Mouse (Mus musculus): ENCODE measurements at regions not wholly inside any gene's neighbourhood (a gene's known extent, or its start where the extent isn't known, plus 50 kb on each side); places are given as distances from the start of the nearest gene placed in this dataset.
"Not testable (repeated sequence)": the region's sequence is repeated elsewhere in the genome, so short reads cannot be mapped to it uniquely, and the experiment has no call there.

DNA sequence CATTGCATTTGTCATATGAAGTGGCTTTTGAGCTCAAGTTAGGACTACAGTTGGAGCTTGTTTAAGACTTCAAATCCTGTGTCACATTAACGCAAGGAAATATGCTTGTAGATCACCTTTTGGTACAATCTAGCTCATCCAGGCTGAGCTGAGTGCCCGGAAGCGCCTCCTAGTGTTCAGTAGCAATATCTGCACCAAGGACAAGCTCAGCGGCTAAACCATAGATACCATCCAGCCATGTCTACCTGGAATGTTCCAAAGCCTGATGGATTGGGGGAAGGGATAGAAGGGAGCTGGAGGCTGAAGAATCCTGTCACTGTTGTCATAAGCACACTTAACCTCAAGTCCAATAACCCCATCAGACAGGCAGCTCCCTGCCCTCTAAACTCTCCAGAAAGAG lies 128.4 kb downstream of the Srek1 start:
- H3K27ac ChIP-seq = no peak overlapping the region
- WGBS = 37% methylated on average over 4 of the region's 4 CpGs
- no peaks in the 10 kb centered on the region for H3K27me3 ChIP-seq
- no peak overlapping the region for H3K4me3 ChIP-seq (replicated peaks)
- H3K9ac ChIP-seq = no peak overlapping the region
- ATAC-seq (ENCODE audit: low FRiP score) = no peak
- H3K36me3 ChIP-seq (replicated peaks) = no peaks in the 10 kb centered on the region
- H3K9me3 ChIP-seq = no peaks in the 10 kb centered on the region
- H3K4me2 ChIP-seq = no peak overlapping the region
- peaks cover 11% of the 10 kb centered on the region; the same call in 1 of the 2 replicates for H3K4me1 ChIP-seq

DNA sequence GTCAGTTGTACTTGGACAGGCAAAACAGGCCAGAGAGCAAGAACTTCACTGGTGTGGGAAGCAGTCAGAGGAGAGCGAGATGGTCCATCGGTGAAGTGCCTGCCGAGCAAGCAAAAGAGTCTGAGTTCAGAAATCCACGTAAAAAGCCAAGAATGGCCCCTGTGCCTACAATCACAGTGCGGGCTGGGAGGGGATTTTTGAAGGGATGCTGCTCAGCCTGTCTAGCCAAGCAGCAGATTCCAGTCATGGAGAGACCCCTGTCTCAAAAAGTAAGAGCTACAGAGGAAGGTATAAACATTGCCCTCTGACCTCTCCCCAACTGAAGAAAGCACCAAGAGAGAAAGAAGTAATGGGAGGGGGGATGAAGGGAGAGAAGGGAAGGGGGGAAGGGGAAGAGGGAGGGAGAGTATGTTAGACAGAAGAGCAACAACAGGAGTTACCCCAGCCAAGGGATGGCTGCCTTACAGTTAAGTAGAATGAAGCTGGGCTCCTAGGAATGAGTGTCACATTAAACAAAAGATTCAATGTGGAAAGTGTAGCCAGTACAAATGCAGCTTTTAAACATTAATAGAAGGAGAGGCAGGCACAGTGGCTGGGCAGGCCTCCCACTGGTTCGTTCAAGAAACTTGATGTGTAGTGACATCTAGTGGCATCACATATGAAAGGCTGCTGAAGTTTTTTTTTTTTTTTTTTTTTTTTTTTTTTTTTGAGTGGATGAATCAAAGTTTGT lies 130.2 kb downstream of the Srek1 start:
- Histone ChIP-seq H3K36me3 (replicated peaks) (no peaks in the 10 kb centered on the region), H3K27ac (no peak overlapping the region), H3K4me2 (no peak overlapping the region), H3K9ac (no peak overlapping the region), H3K27me3 (no peaks in the 10 kb centered on the region), H3K4me1 (peaks cover 11% of the 10 kb centered on the region; the same call in 1 of the 2 replicates), H3K9me3 (no peaks in the 10 kb centered on the region), H3K4me3 (replicated peaks) (no peak overlapping the region)
- peak; percentile 71 for ATAC-seq (ENCODE audit: low FRiP score)
- WGBS = 38% methylated on average over 6 of the region's 6 CpGs

DNA sequence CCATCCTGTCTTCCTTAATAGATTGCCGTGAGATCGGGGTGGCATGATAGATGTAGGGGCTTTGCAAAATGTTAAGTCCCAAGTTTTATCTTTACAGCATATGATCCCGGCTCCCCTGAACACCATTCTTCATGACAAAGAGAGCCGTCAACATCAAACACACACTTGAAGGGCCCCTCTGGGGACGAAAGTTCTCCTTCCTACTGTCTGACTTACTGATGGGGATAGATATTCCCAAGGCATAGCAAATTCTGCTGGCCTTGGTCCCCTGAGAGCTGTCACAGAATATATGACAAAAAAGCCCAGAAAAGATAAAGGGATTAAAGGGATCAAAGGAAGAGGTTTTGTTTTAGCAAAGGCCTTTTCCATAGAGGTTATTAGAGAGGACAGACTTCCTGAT lies 130.9 kb downstream of the Srek1 start:
- 39% methylated on average over 5 of the region's 5 CpGs for WGBS
- Histone ChIP-seq H3K4me1 (peaks cover 11% of the 10 kb centered on the region; the same call in 1 of the 2 replicates), H3K4me2 (no peak overlapping the region), H3K27me3 (no peaks in the 10 kb centered on the region), H3K36me3 (replicated peaks) (no peaks in the 10 kb centered on the region), H3K27ac (no peak overlapping the region), H3K9me3 (no peaks in the 10 kb centered on the region), H3K4me3 (replicated peaks) (no peak overlapping the region), H3K9ac (no peak overlapping the region)
- no peak for ATAC-seq (ENCODE audit: low FRiP score)

DNA sequence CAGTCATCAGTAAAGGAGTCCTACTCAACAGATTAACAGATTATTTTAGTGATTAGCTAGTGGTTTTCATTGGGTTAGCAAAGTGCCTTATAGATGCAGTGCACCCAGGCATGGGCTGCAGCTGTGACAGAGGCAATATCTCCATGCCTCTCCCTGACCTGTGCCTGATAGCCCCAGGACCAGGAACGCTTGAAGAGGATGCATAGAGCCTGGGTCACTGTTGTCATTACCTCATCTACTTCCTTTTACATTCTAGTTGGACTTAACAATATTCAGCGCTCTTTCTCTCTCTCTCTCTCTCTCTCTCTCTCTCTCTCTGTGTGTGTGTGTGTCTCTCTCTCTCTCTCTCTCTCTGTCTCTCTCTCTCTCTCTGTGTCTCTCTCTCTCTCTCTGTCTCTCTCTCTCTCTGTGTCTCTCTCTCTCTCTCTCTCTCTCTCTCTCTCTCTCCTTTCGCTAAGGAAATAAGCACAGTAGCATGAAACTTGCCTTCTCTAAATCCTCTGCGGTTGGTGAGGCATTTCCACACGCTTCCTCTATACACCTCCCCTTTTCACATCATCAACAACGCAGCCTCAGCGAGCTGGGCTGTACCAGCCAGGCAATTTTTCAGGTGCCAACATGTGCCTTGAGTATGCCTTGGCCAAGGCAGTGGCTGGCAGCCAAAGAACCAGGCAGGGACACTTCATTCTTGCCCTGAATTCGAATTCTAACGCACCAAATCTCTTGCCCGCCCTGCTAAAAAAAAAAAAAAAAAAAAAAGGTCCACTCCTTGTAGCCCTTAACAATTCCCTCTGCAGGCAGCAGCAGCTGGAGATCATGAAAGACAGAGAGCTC lies 131.6 kb downstream of the Srek1 start:
- WGBS = 82% methylated on average over 10 of the region's 10 CpGs

DNA sequence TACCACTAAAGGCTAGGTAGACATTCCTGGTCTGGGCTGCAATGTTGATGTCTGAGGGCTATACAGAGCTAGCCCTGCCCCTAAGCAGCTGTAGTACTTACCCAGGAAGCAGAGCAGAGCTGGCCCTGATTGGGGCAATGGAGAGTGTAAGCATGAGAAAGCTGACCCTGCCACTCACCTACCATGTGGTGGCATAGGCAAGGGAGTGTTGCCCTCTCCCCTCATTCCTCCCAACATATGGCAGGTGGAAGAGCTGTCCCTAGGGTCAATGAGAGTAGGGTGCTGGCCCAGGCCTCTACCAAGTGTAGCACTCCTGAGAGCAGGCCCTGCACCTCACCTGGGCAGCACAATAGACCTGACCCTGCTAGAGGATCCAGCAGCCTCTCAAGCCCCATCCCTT lies 136.4 kb downstream of the Srek1 start:
- Histone ChIP-seq H3K4me2 (no peak overlapping the region), H3K9me3 (no peaks in the 10 kb centered on the region), H3K36me3 (replicated peaks) (no peaks in the 10 kb centered on the region), H3K27me3 (no peaks in the 10 kb centered on the region), H3K9ac (no peak overlapping the region), H3K27ac (no peak overlapping the region), H3K4me1 (no peaks in the 10 kb centered on the region), H3K4me3 (replicated peaks) (no peak overlapping the region)
- ATAC-seq (ENCODE audit: low FRiP score) = no peak

More for the DNA sequence above, 131.6 kb downstream of the Srek1 start:
- Histone ChIP-seq H3K27ac (no peak overlapping the region), H3K4me3 (replicated peaks) (no peak overlapping the region), H3K9me3 (no peaks in the 10 kb centered on the region), H3K27me3 (no peaks in the 10 kb centered on the region), H3K4me1 (peaks cover 11% of the 10 kb centered on the region; the same call in 1 of the 2 replicates), H3K9ac (no peak overlapping the region), H3K4me2 (no peak overlapping the region), H3K36me3 (replicated peaks) (no peaks in the 10 kb centered on the region)
- ATAC-seq (ENCODE audit: low FRiP score) = no peak

DNA sequence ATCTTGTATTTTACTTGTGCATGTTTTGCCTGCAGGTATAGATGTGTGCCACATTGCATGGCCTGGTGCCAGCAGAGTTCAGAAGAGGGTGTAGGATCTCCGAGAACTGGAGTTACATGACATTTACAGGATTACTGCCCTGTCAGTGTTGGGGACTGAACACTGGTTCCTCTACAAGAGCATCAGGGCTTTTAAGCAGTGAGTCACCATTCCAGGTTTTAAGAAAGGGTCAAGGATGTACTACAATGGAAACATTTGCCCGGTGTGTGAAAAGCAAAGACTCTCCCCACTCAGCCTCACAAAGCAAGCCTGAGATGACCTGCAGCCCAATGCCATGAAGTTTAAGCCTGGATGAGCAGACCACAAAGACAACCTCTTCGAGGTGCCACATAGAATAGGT lies 137.0 kb downstream of the Srek1 start:
- WGBS = 85% methylated on average over 3 of the region's 3 CpGs
- Histone ChIP-seq H3K4me3 (replicated peaks) (no peak overlapping the region), H3K27ac (no peak overlapping the region), H3K9ac (no peak overlapping the region), H3K36me3 (replicated peaks) (no peaks in the 10 kb centered on the region), H3K9me3 (no peaks in the 10 kb centered on the region), H3K27me3 (no peaks in the 10 kb centered on the region), H3K4me1 (no peaks in the 10 kb centered on the region), H3K4me2 (no peak overlapping the region)
- ATAC-seq (ENCODE audit: low FRiP score) = no peak

DNA sequence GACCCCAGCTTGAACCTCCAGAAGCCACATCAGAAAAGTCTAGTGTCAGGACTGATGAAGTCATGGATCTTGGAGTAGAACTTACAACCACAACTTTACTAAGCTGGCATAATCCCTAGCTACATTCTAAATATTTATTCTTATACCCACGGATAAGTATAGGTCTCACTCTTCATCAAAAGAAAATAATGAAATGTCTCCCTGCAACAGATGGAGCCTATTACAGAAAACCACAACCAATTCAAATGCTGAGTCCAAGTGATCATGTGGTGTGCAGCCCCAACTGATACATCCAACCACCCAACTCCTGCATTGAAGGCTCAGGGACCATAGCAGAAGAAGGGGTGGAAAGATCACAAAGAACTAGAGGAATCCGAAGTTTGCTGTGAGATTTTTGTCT lies 137.8 kb downstream of the Srek1 start:
- Histone ChIP-seq H3K27ac (no peak overlapping the region), H3K36me3 (replicated peaks) (no peaks in the 10 kb centered on the region), H3K9me3 (no peaks in the 10 kb centered on the region), H3K4me1 (no peaks in the 10 kb centered on the region), H3K4me2 (no peak overlapping the region), H3K4me3 (replicated peaks) (no peak overlapping the region), H3K9ac (no peak overlapping the region), H3K27me3 (no peaks in the 10 kb centered on the region)
- WGBS = 93% methylated on average over 2 of the region's 2 CpGs
- ATAC-seq (ENCODE audit: low FRiP score) = no peak

DNA sequence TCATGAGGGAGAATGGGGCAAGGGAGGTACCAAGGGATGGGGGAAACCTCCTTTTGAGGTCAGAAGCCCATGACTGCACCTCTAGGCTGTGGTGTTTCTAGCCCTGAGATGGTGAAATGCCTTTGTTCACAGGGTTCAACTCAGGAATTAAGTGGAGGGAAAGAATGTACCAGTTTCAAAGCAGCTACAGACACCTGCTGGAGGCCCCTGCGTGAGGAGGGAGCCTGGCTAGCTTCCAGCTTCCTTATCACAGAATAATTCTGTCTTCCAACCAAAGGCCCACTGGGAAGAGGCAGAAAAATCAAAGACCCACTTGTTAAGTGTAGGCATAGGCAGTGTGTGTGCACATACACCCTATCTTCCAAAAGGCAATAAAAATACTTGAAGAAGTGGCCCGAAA lies 150.6 kb downstream of the Srek1 start:
- no peak overlapping the region for H3K27ac ChIP-seq
- no peaks in the 10 kb centered on the region for H3K9me3 ChIP-seq
- H3K4me2 ChIP-seq = no peak overlapping the region
- WGBS = 76% methylated on average over 2 of the region's 2 CpGs
- H3K9ac ChIP-seq = no peak overlapping the region
- H3K4me1 ChIP-seq = 0 out of 2 replicates have a peak, but pooled peaks cover 7% of the 10 kb centered on the region
- no peaks in the 10 kb centered on the region for H3K27me3 ChIP-seq
- no peaks in the 10 kb centered on the region for H3K36me3 ChIP-seq (replicated peaks)
- H3K4me3 ChIP-seq (replicated peaks) = no peak overlapping the region
- ATAC-seq (ENCODE audit: low FRiP score) = no peak

DNA sequence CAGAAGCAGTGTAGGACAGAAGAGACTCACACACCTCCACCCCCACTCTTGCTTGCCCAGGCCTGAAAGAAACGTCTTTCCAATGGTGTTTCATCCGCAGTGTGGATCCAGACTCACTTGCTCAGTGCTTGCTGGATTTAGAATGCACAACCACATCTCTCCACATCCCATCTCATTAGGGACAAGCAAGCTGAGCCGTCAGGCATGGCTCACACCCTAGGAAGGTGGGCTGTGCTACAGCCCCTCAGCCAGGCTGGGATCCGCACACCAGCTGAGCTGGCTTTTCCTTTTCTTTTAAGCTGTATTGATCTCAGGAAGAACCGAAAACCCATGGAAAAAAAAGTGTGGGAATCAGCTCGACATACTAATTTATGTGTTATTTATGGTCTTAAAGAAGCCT lies 151.1 kb downstream of the Srek1 start:
- no peak overlapping the region for H3K4me3 ChIP-seq (replicated peaks)
- no peak overlapping the region for H3K27ac ChIP-seq
- no peaks in the 10 kb centered on the region for H3K36me3 ChIP-seq (replicated peaks)
- H3K27me3 ChIP-seq = no peaks in the 10 kb centered on the region
- 0 out of 2 replicates have a peak, but pooled peaks cover 7% of the 10 kb centered on the region for H3K4me1 ChIP-seq
- no peak overlapping the region for H3K9ac ChIP-seq
- H3K4me2 ChIP-seq = no peak overlapping the region
- H3K9me3 ChIP-seq = no peaks in the 10 kb centered on the region
- WGBS = 52% methylated on average over 6 of the region's 6 CpGs
- no peak for ATAC-seq (ENCODE audit: low FRiP score)

DNA sequence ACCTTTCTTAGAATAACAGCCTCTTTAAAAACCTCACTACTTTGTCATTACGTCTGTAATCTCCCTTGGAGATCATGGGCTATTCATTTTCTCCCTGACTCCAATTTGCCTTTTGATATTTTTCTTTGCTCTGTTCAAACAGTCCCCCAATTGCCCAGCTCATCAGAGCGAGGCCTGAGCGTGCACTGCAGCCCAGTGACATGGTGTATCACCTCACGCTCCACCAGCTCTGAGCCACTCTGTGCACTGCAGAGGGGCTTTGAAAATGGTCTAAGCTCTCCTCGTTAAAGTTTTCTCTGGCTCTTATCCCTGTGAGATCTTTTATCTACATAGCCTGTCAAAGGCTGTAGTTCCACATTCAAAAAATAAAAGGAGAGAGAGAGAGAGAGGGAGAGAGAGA lies 152.1 kb downstream of the Srek1 start:
- ATAC-seq (ENCODE audit: low FRiP score) = no peak
- no peak overlapping the region for H3K9ac ChIP-seq
- no peaks in the 10 kb centered on the region for H3K36me3 ChIP-seq (replicated peaks)
- H3K4me1 ChIP-seq = 0 out of 2 replicates have a peak, but pooled peaks cover 7% of the 10 kb centered on the region
- no peak overlapping the region for H3K4me3 ChIP-seq (replicated peaks)
- WGBS = 13% methylated on average over 5 of the region's 5 CpGs
- no peak overlapping the region for H3K4me2 ChIP-seq
- H3K27me3 ChIP-seq = no peaks in the 10 kb centered on the region
- H3K27ac ChIP-seq = no peak overlapping the region
- no peaks in the 10 kb centered on the region for H3K9me3 ChIP-seq

DNA sequence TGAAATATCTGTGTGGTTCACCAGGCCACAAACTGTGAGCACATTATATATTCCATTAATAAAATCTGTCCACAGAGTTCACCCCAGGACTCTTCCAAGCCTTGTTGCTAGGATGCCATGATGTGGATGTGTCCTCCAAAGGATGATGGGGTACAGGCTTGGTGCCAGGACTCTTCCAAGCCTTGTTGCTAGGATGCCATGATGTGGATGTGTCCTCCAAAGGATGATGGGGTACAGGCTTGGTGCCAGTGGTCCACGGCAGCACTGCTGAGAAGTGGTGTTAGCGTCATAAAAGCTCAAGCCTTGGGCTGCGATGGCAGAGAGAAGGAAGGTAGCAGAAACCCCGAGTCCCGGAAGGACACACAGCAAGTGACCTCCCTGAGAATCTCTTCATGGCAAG lies 153.4 kb downstream of the Srek1 start:
- H3K9me3 ChIP-seq; ATAC-seq (ENCODE audit: low FRiP score); H3K4me3 ChIP-seq (replicated peaks); H3K27me3 ChIP-seq; H3K27ac ChIP-seq; H3K4me2 ChIP-seq; H3K36me3 ChIP-seq (replicated peaks); H3K4me1 ChIP-seq; H3K9ac ChIP-seq: not testable (repeated sequence)
- WGBS = 94% methylated on average over 5 of the region's 5 CpGs

DNA sequence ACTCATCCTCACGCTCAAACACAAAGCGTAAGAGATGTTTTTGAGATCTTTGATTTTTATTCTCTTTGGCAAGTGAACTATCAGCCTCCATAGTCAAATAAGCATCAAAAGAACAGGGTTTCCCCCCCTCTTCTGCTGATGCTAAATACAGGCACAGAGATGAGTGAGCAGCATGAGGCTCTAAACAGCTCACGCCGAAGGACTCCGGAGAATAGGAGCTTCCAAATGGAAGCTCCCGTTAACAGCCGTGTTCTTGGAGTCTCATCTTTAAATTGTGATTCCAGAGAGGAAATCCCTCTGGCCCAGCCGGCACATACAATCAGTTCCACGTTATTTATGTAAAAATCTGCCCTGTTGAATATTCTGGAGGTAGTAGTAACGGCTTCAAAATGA lies 161.1 kb downstream of the Srek1 start:
- WGBS = 87% methylated on average over 10 of the region's 10 CpGs
- ATAC-seq (ENCODE audit: low FRiP score) = no peak
- Histone ChIP-seq H3K4me1 (no peaks in the 10 kb centered on the region; the same call in 1 of the 2 replicates), H3K27ac (no peak overlapping the region), H3K9ac (no peak overlapping the region), H3K4me3 (replicated peaks) (no peak overlapping the region), H3K4me2 (no peak overlapping the region), H3K27me3 (no peaks in the 10 kb centered on the region), H3K9me3 (0 out of 2 replicates have a peak, but pooled peaks cover 5% of the 10 kb centered on the region), H3K36me3 (replicated peaks) (no peaks in the 10 kb centered on the region)

Data from forebrain, embryonic 12.5 days (tissue).